Mouse (Mus musculus): ENCODE measurements at regions not wholly inside any gene's neighbourhood (a gene's known extent, or its start where the extent isn't known, plus 50 kb on each side); places are given as distances from the start of the nearest gene placed in this dataset.

GRCm38 (mm10) chr7:137875306-137875705 is 437.9 kb downstream of the Glrx3 start:
- Histone ChIP-seq H3K27ac (ENCODE audit: control insufficient read depth, low read depth, low read length) (no peak overlapping the region), H3K4me1 (ENCODE audit: control insufficient read depth in 1 of 2, insufficient read depth in 2 of 2, low read length in 2 of 2) (no peaks in the 10 kb centered on the region), H3K36me3 (ENCODE audit: control insufficient read depth in 1 of 2, insufficient read depth in 2 of 2, low read length in 2 of 2) (no peaks in the 10 kb centered on the region), H3K27me3 (ENCODE audit: control insufficient read depth in 1 of 2, insufficient read depth in 2 of 2, low read length in 2 of 2) (no peaks in the 10 kb centered on the region), H3K9ac (ENCODE audit: control insufficient read depth, low read depth, low read length, poor library complexity, severe bottlenecking) (no peak overlapping the region), H3K79me2 (ENCODE audit: control insufficient read depth, insufficient read depth, low read length, poor library complexity) (no peaks in the 10 kb centered on the region), H3K4me3 (ENCODE audit: control insufficient read depth in 1 of 2, insufficient read depth in 1 of 2, low read depth in 2 of 2, low read length in 2 of 2) (no peak overlapping the region), H3K9me3 (replicated peaks; ENCODE audit: insufficient read depth, low read length) (no peaks in the 10 kb centered on the region)
- no peak for DNase-seq (ENCODE audit: low read depth, low spot score)
- TF ChIP-seq TCF12 (IDR thresholded peaks at IDR 0.05; ENCODE audit: low read depth, low read length) (no peak), ETS1 (IDR thresholded peaks at IDR 0.05; ENCODE audit: low read depth, low read length) (no peak), CHD2 (IDR thresholded peaks at IDR 0.05; ENCODE audit: low read length) (no peak), ZC3H11A (IDR thresholded peaks at IDR 0.05; ENCODE audit: low read depth, low read length) (no peak), MAFK (IDR thresholded peaks at IDR 0.05; ENCODE audit: borderline replicate concordance, low read depth, low read length) (no peak), MEF2A (IDR thresholded peaks at IDR 0.05; ENCODE audit: extremely low read depth, insufficient replicate concordance, low read depth, low read length, poor library complexity, severe bottlenecking) (no peak), NRF1 (IDR thresholded peaks at IDR 0.05; ENCODE audit: insufficient read depth, low read depth, low read length, poor library complexity, severe bottlenecking) (no peak), MYB (IDR thresholded peaks at IDR 0.05; ENCODE audit: low read depth, low read length) (no peak), POLR2AphosphoS2 (IDR thresholded peaks at IDR 0.05; ENCODE audit: low read length) (no peak), UBTF (IDR thresholded peaks at IDR 0.05; ENCODE audit: borderline replicate concordance, insufficient read depth, low read depth, low read length) (no peak), EP300 (IDR thresholded peaks at IDR 0.05; ENCODE audit: low read depth in 1 of 2, low read length in 2 of 2) (no peak), MAX (IDR thresholded peaks at IDR 0.05; ENCODE audit: low read length) (no peak), GATA1 (IDR thresholded peaks at IDR 0.05; ENCODE audit: low read depth, low read length) (no peak), ZMIZ1 (IDR thresholded peaks at IDR 0.05; ENCODE audit: low read depth, low read length) (no peak), CTCF (IDR thresholded peaks at IDR 0.05 in 2 of 3, conservative IDR thresholded peaks at IDR 0.05 in 1 of 3; ENCODE audit: control insufficient read depth in 1 of 3, insufficient read depth in 1 of 3, low read depth in 2 of 3, low read length in 3 of 3, poor library complexity in 1 of 3, severe bottlenecking in 1 of 3) (no peak), BHLHE40 (IDR thresholded peaks at IDR 0.05; ENCODE audit: borderline replicate concordance, low read depth, low read length) (no peak), NELFE (IDR thresholded peaks at IDR 0.05; ENCODE audit: low read depth, low read length) (no peak)

DNA sequence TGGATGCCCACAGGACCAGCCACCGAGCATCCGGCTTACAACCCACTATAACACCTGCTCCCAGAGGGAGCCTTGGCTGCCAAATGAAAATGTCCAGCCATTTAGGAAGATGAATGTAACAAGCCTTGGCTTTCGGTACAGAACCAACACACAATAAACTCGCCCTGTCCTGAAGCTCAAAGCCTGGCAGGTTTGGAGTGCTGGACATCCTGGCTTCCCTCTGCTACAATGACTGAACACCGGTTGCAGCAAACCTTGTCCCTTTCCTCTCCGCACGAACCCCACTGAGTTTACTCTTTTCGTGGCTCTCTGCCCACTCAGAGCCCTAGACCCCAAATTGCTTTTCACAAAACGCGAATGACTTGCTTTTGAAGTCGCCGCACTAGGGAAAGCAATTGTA is 441.9 kb downstream of the Glrx3 start:
- H3K9me3 ChIP-seq (replicated peaks; ENCODE audit: insufficient read depth, low read length), result no peaks in the 10 kb centered on the region
- H3K4me1 ChIP-seq (ENCODE audit: control insufficient read depth in 1 of 2, insufficient read depth in 2 of 2, low read length in 2 of 2), result no peaks in the 10 kb centered on the region
- no peak overlapping the region for H3K4me3 ChIP-seq (ENCODE audit: control insufficient read depth in 1 of 2, insufficient read depth in 1 of 2, low read depth in 2 of 2, low read length in 2 of 2)
- DNase-seq (ENCODE audit: low read depth, low spot score), result no peak
- no peak for TF ChIP-seq ETS1 (IDR thresholded peaks at IDR 0.05; ENCODE audit: low read depth, low read length)
- TF ChIP-seq ZKSCAN1 (IDR thresholded peaks at IDR 0.05; ENCODE audit: low read depth, low read length), result no peak
- no peak for TF ChIP-seq MAFK (IDR thresholded peaks at IDR 0.05; ENCODE audit: borderline replicate concordance, low read depth, low read length)
- TF ChIP-seq ZNF384 (IDR thresholded peaks at IDR 0.05; ENCODE audit: low read depth, low read length), result no peak
- TF ChIP-seq GABPA (IDR thresholded peaks at IDR 0.05; ENCODE audit: low read depth, low read length), result no peak
- no peak for TF ChIP-seq NRF1 (IDR thresholded peaks at IDR 0.05; ENCODE audit: insufficient read depth, low read depth, low read length, poor library complexity, severe bottlenecking)
- no peak for TF ChIP-seq POLR2AphosphoS2 (IDR thresholded peaks at IDR 0.05; ENCODE audit: low read length)
- no peak for TF ChIP-seq MXI1 (IDR thresholded peaks at IDR 0.05; ENCODE audit: low read depth, low read length)
- TF ChIP-seq ZMIZ1 (IDR thresholded peaks at IDR 0.05; ENCODE audit: low read depth, low read length), result no peak
- no peak for TF ChIP-seq CHD2 (IDR thresholded peaks at IDR 0.05; ENCODE audit: low read length)
- no peak for TF ChIP-seq MEF2A (IDR thresholded peaks at IDR 0.05; ENCODE audit: extremely low read depth, insufficient replicate concordance, low read depth, low read length, poor library complexity, severe bottlenecking)
- no peak for TF ChIP-seq ELF1 (IDR thresholded peaks at IDR 0.05; ENCODE audit: low read depth, low read length)
- H3K27me3 ChIP-seq (ENCODE audit: control insufficient read depth in 1 of 2, insufficient read depth in 2 of 2, low read length in 2 of 2), result no peaks in the 10 kb centered on the region
- H3K27ac ChIP-seq (ENCODE audit: control insufficient read depth, low read depth, low read length), result no peak overlapping the region
- H3K79me2 ChIP-seq (ENCODE audit: control insufficient read depth, insufficient read depth, low read length, poor library complexity), result no peaks in the 10 kb centered on the region
- no peak overlapping the region for H3K9ac ChIP-seq (ENCODE audit: control insufficient read depth, low read depth, low read length, poor library complexity, severe bottlenecking)
- H3K36me3 ChIP-seq (ENCODE audit: control insufficient read depth in 1 of 2, insufficient read depth in 2 of 2, low read length in 2 of 2), result no peaks in the 10 kb centered on the region
